Mouse (Mus musculus) forebrain, embryonic 12.5 days (tissue): ENCODE results near the gene Dcx. TPM values are rescaled to one million over a fixed set of nuclear protein-coding genes. Genes with fewer than 3 reads are reported as not detected.

ENCODE experiments used
- ATAC-seq: fragments of 200-750 bp; cut with Nextera tagmentation; 2 replicates; pipeline ENCODE4 v1.8.0; 2017; ENCODE audit warnings: moderate TSS enrichment; ENCODE audit not compliant: low FRiP score
- H3K27ac ChIP-seq: fragments of 300-500 bp; sonication (generic); 2 replicates; pipeline ENCODE4 v1.5.1; 2016; ENCODE audit warnings: mild to moderate bottlenecking
- H3K27me3 ChIP-seq: fragments of 300-500 bp; sonication (generic); 2 replicates; pipeline ENCODE4 v1.6.1; 2016; ENCODE audit warnings: mild to moderate bottlenecking
- H3K36me3 ChIP-seq: fragments of 300-500 bp; sonication (generic); replicated peaks from 2 replicates; pipeline ENCODE4 v1.6.1; 2016; ENCODE audit warnings: mild to moderate bottlenecking
- H3K4me1 ChIP-seq: fragments of 300-500 bp; sonication (generic); 2 replicates; pipeline ENCODE4 v1.6.1; 2016
- H3K4me2 ChIP-seq: fragments of 300-500 bp; sonication (generic); 2 replicates; pipeline ENCODE4 v1.6.1; 2016; ENCODE audit warnings: mild to moderate bottlenecking, moderate library complexity
- H3K4me3 ChIP-seq: fragments of 300-500 bp; sonication (generic); replicated peaks from 2 replicates; pipeline ENCODE4 v1.5.1; 2016; ENCODE audit warnings: mild to moderate bottlenecking
- H3K9ac ChIP-seq: fragments of 300-500 bp; sonication (generic); 2 replicates; pipeline ENCODE4 v1.6.1; 2016; ENCODE audit warnings: mild to moderate bottlenecking
- H3K9me3 ChIP-seq: fragments of 300-500 bp; sonication (generic); 2 replicates; pipeline ENCODE4 v1.6.1; 2016
- WGBS: fragments of 180-500 bp; shearing (Covaris S2); methylation state at CpG from one replicate; pipeline ENCODE4 v1.1.7; 2016; 5-methylcytosine and 5-hydroxymethylcytosine counted together
- polyA plus RNA-seq: library from polyadenylated mRNA; unstranded; fragments of >200 nt; fragmentation: Nextera tagmentation; extraction: Ambion mirVana; gene quantifications from 2 replicates; pipeline ENCODE4 v1.2.1, GENCODE M21; 2016

Gene Dcx
- polyA plus RNA-seq, 1 experiment from 2014 or later, result 139 TPM

DNA sequence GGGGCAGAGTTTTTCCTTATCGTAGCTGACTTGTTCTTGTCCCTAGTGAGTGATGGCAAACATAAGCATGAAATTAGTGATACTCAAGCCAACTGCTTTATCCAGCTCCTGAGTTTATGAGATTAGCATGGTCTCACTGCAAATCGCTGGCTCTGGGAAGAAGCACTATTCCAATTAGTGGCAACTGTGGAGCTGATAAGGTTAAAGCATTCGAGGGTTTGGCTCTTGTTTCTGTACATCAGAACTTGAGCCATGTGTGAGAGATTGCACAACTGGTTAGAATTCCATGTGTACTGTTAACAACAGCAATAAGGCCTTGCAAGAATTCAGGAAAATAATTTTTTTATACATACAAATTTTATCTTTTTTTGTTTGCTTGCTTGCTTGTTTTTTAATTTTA, 39.9 kb downstream of the Dcx start:
- Histone ChIP-seq H3K36me3 (no peaks in the 10 kb centered on the region), H3K9ac (no peak overlapping the region), H3K4me2 (no peak overlapping the region), H3K27me3 (peaks cover 17% of the 10 kb centered on the region; the same call in 1 of the 2 replicates), H3K9me3 (no peaks in the 10 kb centered on the region), H3K4me3 (no peak overlapping the region), H3K4me1 (peaks cover 5% of the 10 kb centered on the region; the same call in 1 of the 2 replicates), H3K27ac (no peak overlapping the region)
- ATAC-seq, result no peak
- 73% methylated on average over 3 of the region's 3 CpGs for WGBS

DNA sequence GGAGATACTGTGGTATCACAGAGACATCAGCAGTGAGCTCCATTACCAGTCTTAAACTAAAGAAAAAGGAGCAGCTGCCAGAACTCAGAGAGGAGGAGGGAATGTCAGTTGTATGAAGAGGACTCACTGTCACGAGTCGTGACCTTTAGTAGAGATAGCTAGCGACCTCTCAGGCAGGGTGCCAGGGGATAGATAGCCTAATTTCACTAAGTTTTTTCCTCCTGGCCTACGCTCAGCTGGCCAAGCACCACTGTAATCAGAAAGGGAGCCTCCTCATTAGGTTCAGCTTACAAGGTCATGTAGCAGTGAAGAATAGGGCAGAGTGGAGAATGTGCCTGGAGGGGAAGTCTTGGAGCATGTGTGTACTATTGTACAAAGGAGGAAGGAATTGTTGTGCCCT, 47.3 kb downstream of the Dcx start:
- H3K36me3 ChIP-seq, result no peaks in the 10 kb centered on the region
- no peak overlapping the region for H3K4me2 ChIP-seq
- ATAC-seq, result no peak
- no peaks in the 10 kb centered on the region; the same call in 1 of the 2 replicates for H3K4me1 ChIP-seq
- peaks cover 12% of the 10 kb centered on the region; the same call in 1 of the 2 replicates for H3K27me3 ChIP-seq
- no peak overlapping the region for H3K9ac ChIP-seq
- WGBS, result 70% methylated on average over 4 of the region's 4 CpGs
- H3K27ac ChIP-seq, result no peak overlapping the region
- H3K9me3 ChIP-seq, result no peaks in the 10 kb centered on the region
- no peak overlapping the region for H3K4me3 ChIP-seq

DNA sequence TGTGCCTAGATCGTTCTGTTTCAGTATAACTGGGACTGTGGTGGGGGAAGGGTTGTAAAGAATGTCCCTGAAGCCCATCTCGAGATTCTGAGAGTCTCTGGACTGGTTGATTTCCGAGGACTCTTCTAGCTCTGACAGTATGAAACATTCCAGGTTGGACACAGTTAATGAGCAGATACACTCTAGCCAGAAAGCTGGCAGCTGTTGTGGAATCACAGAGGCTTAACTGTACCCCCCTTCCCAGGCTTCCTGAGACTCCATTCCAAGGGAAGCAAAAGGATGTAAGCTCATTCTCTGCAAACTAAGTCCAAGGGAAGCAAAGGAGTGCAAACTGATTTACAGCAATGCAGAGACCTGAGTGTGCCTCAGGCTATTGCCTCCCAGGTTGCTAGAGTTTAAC, 48.2 kb downstream of the Dcx start:
- Histone ChIP-seq H3K36me3 (no peaks in the 10 kb centered on the region), H3K4me2 (no peak overlapping the region), H3K27me3 (peaks cover 12% of the 10 kb centered on the region; the same call in 1 of the 2 replicates), H3K9me3 (no peaks in the 10 kb centered on the region), H3K4me1 (no peaks in the 10 kb centered on the region; the same call in 1 of the 2 replicates), H3K27ac (no peak overlapping the region), H3K9ac (no peak overlapping the region), H3K4me3 (no peak overlapping the region)
- ATAC-seq, result no peak
- 70% methylated on average over 3 of the region's 3 CpGs for WGBS

DNA sequence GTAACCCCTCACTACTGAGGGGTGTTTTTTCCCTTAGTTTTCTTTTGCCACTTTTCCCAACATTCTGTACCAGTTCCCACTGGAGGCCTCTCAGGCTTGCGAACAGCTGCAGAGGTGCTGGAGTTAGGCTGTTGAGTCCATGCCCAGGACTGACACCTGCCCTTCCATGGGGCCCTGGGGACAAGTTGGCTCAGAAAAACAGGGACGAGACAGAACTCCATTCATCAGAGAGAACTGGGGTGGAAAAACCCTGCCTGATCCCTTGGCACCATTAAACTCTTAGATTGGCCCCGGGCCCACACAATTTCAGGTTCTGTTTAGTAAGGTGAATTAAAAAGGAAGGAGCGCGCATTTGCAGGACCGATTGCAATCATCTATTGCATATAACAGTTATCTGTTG, 48.8 kb downstream of the Dcx start:
- Histone ChIP-seq H3K4me3 (no peak overlapping the region), H3K36me3 (no peaks in the 10 kb centered on the region), H3K27ac (no peak overlapping the region), H3K4me2 (no peak overlapping the region), H3K27me3 (peaks cover 12% of the 10 kb centered on the region; the same call in 1 of the 2 replicates), H3K9me3 (no peaks in the 10 kb centered on the region), H3K9ac (no peak overlapping the region), H3K4me1 (no peaks in the 10 kb centered on the region; the same call in 1 of the 2 replicates)
- no peak for ATAC-seq
- WGBS, result 80% methylated on average over 6 of the region's 6 CpGs

DNA sequence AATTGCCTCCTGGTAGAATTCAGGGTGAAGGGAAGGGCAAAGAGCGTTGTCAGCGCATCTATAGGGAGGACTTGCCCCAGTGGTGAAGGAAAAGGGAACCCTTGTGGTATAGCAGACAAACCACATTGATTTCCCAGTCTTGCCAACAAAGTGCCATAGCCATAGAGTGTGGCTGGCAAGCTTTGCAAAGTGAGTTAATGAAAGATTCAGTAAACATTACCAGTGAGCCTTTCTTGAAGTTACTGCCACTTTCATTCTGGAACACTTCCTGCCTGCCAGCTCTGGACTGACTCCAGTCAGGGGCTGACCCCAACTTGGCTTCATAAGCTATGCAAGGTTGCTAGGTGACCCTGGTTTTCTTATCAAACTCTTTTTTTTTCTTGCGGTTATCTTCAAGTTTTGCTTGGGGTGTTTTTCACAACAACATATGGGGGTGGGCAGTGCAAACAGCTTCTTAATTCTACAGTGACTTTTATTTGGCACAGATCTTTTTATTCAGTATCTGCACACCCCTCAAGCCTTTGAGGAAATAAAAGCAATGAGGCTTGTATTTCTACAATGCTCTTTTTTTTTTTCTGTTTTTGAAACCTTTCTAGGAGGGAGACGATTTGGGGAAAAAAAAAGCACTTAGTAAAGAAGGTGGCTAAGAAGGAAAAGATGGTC, 51.2 kb downstream of the Dcx start:
- peaks cover 6% of the 10 kb centered on the region; the same call in 1 of the 2 replicates for H3K27me3 ChIP-seq
- H3K9ac ChIP-seq, result no peak overlapping the region
- no peak overlapping the region for H3K4me2 ChIP-seq
- 61% methylated on average over 4 of the region's 4 CpGs for WGBS
- no peaks in the 10 kb centered on the region for H3K9me3 ChIP-seq
- no peaks in the 10 kb centered on the region; the same call in 1 of the 2 replicates for H3K4me1 ChIP-seq
- H3K27ac ChIP-seq, result 0 out of 2 replicates have a peak overlapping the region, but pooled peaks have one; percentile 31
- no peak for ATAC-seq
- no peak overlapping the region for H3K4me3 ChIP-seq
- H3K36me3 ChIP-seq, result no peaks in the 10 kb centered on the region

DNA sequence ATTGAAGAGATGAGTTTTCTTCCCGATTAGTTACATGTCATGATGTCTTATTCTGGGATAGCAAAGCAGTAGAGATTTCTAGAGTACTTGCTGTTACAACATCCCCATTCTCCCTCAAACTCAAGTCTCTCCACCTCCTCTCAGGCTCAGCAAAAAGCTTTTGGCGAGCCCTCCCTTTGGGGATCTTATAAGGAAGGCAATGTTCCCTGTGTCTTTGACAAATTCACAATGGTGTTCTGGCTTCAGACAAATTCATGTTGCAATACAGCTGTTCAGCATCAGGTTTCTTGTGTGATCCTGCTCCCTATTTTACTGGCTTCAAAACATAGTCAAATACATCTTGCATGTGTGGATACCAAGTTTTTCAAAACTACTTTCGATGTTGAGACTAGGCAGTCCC, 53.5 kb downstream of the Dcx start:
- Histone ChIP-seq H3K27ac (no peak overlapping the region), H3K27me3 (no peaks in the 10 kb centered on the region), H3K4me2 (no peak overlapping the region), H3K4me3 (no peak overlapping the region), H3K36me3 (no peaks in the 10 kb centered on the region), H3K9me3 (no peaks in the 10 kb centered on the region), H3K4me1 (no peaks in the 10 kb centered on the region), H3K9ac (no peak overlapping the region)
- no peak for ATAC-seq
- WGBS, result 83% methylated on average over 3 of the region's 3 CpGs

DNA sequence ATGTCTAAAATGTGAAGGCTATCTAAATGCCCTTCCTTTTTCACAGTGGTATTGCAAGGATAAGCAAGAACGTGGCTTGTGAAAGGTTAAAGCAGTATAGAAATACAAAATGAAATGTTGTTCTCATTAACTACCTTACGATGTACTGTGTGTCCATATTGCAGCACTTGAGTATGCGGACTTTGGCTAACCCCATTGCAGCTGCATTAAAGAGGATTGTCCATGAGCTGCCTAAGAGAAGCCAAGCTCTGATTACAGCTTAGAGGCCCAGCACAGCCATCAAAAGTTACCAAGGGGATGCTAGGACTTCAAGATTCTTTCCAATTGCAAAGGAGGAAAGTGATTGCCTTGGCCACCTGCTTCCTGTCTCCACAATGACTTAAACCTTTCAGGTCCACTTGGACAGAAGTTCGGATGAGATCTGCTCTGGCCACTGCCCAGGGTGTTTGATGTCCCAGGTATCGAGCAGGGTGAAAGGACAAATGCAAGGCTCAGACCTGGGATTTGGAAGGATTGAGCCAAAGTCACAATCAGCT, 65.9 kb downstream of the Dcx start:
- no peaks in the 10 kb centered on the region for H3K9me3 ChIP-seq
- H3K36me3 ChIP-seq, result no peaks in the 10 kb centered on the region
- H3K4me2 ChIP-seq, result no peak overlapping the region
- H3K9ac ChIP-seq, result no peak overlapping the region
- H3K4me1 ChIP-seq, result no peaks in the 10 kb centered on the region
- peaks cover 3% of the 10 kb centered on the region; the same call in 1 of the 2 replicates for H3K27me3 ChIP-seq
- H3K4me3 ChIP-seq, result no peak overlapping the region
- WGBS, result 84% methylated on average over 5 of the region's 5 CpGs
- ATAC-seq, result no peak
- no peak overlapping the region for H3K27ac ChIP-seq

DNA sequence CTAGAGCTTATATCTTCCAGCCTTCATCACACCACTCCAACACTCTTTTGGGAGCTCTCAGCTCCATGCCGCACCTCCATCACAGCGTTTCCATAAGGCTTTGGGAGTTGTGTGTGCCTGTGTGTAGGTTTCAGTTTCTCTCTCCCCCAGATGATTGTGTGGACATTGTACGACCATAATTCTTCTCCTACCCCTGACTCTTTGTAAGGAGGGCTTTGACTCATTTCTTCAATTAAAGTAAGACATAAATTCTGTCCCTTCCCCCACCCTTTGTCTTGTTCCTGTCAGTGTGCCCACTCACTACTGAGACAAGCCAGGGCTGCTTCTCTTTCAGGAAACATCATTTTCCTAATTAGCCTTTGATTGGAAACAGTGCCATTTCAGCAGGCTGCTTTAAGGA, 81.8 kb downstream of the Dcx start:
- Histone ChIP-seq H3K4me3 (no peak overlapping the region), H3K4me1 (no peaks in the 10 kb centered on the region), H3K27ac (no peak overlapping the region), H3K9ac (no peak overlapping the region), H3K4me2 (no peak overlapping the region), H3K9me3 (no peaks in the 10 kb centered on the region), H3K36me3 (no peaks in the 10 kb centered on the region), H3K27me3 (peaks cover 17% of the 10 kb centered on the region; the same call in 1 of the 2 replicates)
- ATAC-seq, result no peak
- 73% methylated on average over 3 of the region's 3 CpGs for WGBS

DNA sequence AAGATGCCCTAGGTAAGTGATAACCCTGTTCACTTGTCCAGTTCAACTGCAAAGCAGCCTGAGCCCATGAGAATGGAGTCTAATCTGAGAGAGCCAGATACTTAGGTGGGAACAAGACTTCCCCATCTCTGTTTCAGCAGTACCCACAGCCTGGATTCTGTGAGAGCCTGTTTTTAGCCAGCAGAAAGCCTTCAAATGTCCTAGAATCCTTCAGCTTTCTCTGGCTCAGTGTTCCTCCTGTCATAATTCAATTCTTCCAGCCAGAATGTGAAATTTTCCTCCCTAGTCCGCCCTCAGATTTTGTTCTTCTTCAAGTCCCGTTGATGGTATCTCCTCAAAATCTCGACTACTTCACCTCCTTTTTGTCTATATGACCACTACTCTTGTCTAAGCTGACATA, 83.1 kb downstream of the Dcx start:
- H3K9ac ChIP-seq, result no peak overlapping the region
- H3K36me3 ChIP-seq, result no peaks in the 10 kb centered on the region
- no peaks in the 10 kb centered on the region for H3K4me1 ChIP-seq
- ATAC-seq, result no peak
- 88% methylated on average over 3 of the region's 3 CpGs for WGBS
- H3K4me2 ChIP-seq, result no peak overlapping the region
- no peak overlapping the region for H3K27ac ChIP-seq
- no peak overlapping the region for H3K4me3 ChIP-seq
- no peaks in the 10 kb centered on the region for H3K9me3 ChIP-seq
- peaks cover 17% of the 10 kb centered on the region for H3K27me3 ChIP-seq

DNA sequence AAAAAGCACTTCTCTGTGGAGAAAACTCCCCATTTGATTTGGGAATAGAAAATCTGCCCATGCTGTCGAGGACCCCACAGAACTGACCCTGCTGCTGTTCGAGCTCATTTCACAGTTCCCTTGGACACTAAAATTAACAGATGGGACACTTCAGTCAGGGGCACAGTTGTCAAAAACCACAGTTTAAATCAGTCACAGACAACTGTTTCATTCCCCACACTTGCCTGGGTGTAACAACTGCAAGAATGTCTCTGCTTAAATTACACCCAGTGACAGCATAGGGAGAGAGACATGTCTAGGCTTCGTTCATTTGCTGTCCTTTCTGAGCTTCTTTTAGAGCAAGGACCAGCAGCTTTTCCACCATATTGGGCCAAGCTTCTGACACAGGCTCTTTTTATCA, 86.5 kb downstream of the Dcx start:
- H3K4me2 ChIP-seq, result no peak overlapping the region
- no peak overlapping the region for H3K27ac ChIP-seq
- 79% methylated on average over 3 of the region's 3 CpGs for WGBS
- H3K4me1 ChIP-seq, result no peaks in the 10 kb centered on the region
- no peaks in the 10 kb centered on the region for H3K36me3 ChIP-seq
- H3K9me3 ChIP-seq, result no peaks in the 10 kb centered on the region
- peaks cover 17% of the 10 kb centered on the region for H3K27me3 ChIP-seq
- ATAC-seq, result no peak
- H3K4me3 ChIP-seq, result no peak overlapping the region
- H3K9ac ChIP-seq, result no peak overlapping the region

DNA sequence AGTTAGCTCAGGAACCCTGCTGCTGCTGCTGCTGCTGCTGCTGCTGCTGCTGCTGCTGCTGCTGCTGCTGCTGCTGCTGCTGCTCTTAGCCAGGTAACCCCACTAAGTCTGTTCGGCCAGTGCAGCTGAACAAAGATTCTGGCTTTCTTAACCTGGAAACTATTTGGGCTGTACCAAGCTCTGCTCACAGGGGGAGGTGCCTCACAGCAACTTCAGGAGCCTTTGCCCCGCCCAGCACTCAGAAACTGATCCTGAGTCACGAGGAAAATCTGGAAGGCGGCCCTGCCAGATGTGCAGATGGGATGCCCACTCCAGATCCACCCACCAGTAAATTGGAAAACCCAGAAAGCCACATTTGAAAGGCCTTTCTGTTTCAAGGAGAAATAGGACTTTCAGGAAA, 105.9 kb downstream of the Dcx start, which contains the start of gene Capn6:
Gene Capn6, minus strand, starts transcription at position 203 of the 400 bp plus-strand sequence.
- no peaks in the 10 kb centered on the region for H3K36me3 ChIP-seq
- no peak within 1 kb of the TSS for H3K27ac ChIP-seq
- peaks cover 17% of the 10 kb centered on the region for H3K27me3 ChIP-seq
- H3K4me2 ChIP-seq, result no peak within 1 kb of the TSS
- no peak within 1 kb of the TSS for H3K9ac ChIP-seq
- H3K9me3 ChIP-seq, result no peaks in the 10 kb centered on the region
- 57% methylated on average over 4 of the region's 4 CpGs for WGBS
- no peaks in the 10 kb centered on the region for H3K4me1 ChIP-seq
- no peak within 1 kb of the TSS for H3K4me3 ChIP-seq
- no peak for ATAC-seq

DNA sequence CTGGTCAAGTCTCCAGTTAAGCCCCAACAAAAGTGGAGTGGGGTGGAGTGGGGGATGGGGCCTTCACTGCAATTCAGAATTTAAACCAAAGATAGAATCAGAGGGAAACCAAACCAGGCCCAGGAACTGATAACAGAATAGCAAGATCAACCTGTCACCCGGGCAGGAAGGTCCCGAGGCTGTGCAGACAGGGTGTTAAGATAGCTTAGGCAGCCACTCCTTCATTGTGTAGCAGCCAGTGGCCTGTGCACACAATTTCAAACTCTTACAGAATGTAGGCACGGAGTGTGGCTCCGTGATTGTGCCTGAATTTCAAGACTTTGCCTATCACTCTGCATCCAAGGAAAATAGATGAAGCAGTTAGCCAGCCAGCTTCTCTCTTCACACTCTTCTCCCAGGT, 106.6 kb downstream of the Dcx start:
- Histone ChIP-seq H3K27ac (no peak overlapping the region), H3K4me1 (no peaks in the 10 kb centered on the region), H3K4me3 (no peak overlapping the region), H3K9me3 (no peaks in the 10 kb centered on the region), H3K27me3 (peaks cover 17% of the 10 kb centered on the region), H3K36me3 (no peaks in the 10 kb centered on the region), H3K4me2 (no peak overlapping the region), H3K9ac (no peak overlapping the region)
- 58% methylated on average over 4 of the region's 4 CpGs for WGBS
- no peak for ATAC-seq

DNA sequence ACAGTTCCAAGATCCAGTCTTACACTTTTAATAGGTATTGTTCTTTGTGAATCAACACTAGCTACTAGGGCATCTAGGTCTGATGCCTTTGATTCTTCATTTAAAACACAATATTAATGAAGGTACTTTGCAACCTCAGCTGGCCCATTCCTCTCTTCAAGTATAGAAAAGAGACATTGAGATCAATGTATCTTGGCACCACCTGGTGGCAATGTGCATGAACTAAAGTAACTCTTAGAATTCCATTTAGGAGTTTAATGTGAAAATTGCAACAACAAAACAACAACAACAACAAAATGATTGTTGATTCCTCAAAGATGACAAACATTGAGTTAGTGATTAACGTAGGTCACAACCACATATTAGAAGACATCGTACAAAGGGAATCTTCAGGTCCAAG, 114.2 kb downstream of the Dcx start:
- H3K9me3 ChIP-seq, result no peaks in the 10 kb centered on the region

More for the DNA sequence above, 114.2 kb downstream of the Dcx start:
- H3K4me1 ChIP-seq, result no peaks in the 10 kb centered on the region
- no peak overlapping the region for H3K9ac ChIP-seq
- H3K36me3 ChIP-seq, result no peaks in the 10 kb centered on the region
- H3K4me3 ChIP-seq, result no peak overlapping the region
- no peak overlapping the region for H3K27ac ChIP-seq
- H3K27me3 ChIP-seq, result no peaks in the 10 kb centered on the region
- 95% methylated on average over 2 of the region's 2 CpGs for WGBS
- no peak overlapping the region for H3K4me2 ChIP-seq
- no peak for ATAC-seq
